Mouse (Mus musculus): ENCODE results near the gene Akr1b10. TPM values are rescaled to one million over a fixed set of nuclear protein-coding genes. Genes with fewer than 3 reads are reported as not detected.
"Not testable (repeated sequence)": the region's sequence is repeated elsewhere in the genome, so short reads cannot be mapped to it uniquely, and the experiment has no call there.

Gene Akr1b10
- polyA plus RNA-seq, 1 experiment from 2014 or later, result 5.5 TPM

- Histone ChIP-seq H3K9me3 (replicated peaks; ENCODE audit: control insufficient read depth, low read length) (no peaks in the 10 kb centered on the region), H3K4me2 (ENCODE audit: low read depth, low read length) (no peak overlapping the region), H3K27me3 (ENCODE audit: control insufficient read depth, insufficient read depth, low read depth, low read length) (no peaks in the 10 kb centered on the region), H3K4me1 (ENCODE audit: control insufficient read depth, low read depth, low read length) (no peaks in the 10 kb centered on the region), H3K4me3 (ENCODE audit: low read depth, low read length) (no peak overlapping the region), H3K9ac (ENCODE audit: low read depth, low read length) (no peak overlapping the region), H3K27ac (ENCODE audit: low read length) (no peak overlapping the region), H3K36me3 (ENCODE audit: control insufficient read depth, insufficient read depth) (no peaks in the 10 kb centered on the region)
- 67% methylated on average over 6 of the region's 6 CpGs for WGBS (ENCODE audit: insufficient replicate concordance)
- ATAC-seq (ENCODE audit: low read depth), result no peak
These were observed 14.4 kb downstream of the Akr1b10 start for GRCm38 (mm10) chr6:34398431-34398830.

- H3K4me3 ChIP-seq (ENCODE audit: low read depth, low read length), result no peak overlapping the region
- WGBS (ENCODE audit: insufficient replicate concordance), result 73% methylated on average over 13 of the region's 13 CpGs
- H3K9ac ChIP-seq (ENCODE audit: low read depth, low read length), result no peak overlapping the region
- H3K9me3 ChIP-seq (replicated peaks; ENCODE audit: control insufficient read depth, low read length), result no peaks in the 10 kb centered on the region
- H3K4me2 ChIP-seq (ENCODE audit: low read depth, low read length), result no peak overlapping the region
- H3K27me3 ChIP-seq (ENCODE audit: control insufficient read depth, insufficient read depth, low read depth, low read length), result no peaks in the 10 kb centered on the region
- H3K27ac ChIP-seq (ENCODE audit: low read length), result no peak overlapping the region
- no peaks in the 10 kb centered on the region for H3K36me3 ChIP-seq (ENCODE audit: control insufficient read depth, insufficient read depth)
- H3K4me1 ChIP-seq (ENCODE audit: control insufficient read depth, low read depth, low read length), result no peaks in the 10 kb centered on the region
- ATAC-seq (ENCODE audit: low read depth), result no peak
These were observed 15.7 kb downstream of the Akr1b10 start for GRCm38 (mm10) chr6:34399606-34400220.

- Histone ChIP-seq H3K36me3 (ENCODE audit: control insufficient read depth, insufficient read depth) (no peaks in the 10 kb centered on the region), H3K27me3 (ENCODE audit: control insufficient read depth, insufficient read depth, low read depth, low read length) (no peaks in the 10 kb centered on the region), H3K4me3 (ENCODE audit: low read depth, low read length) (no peak overlapping the region), H3K9me3 (replicated peaks; ENCODE audit: control insufficient read depth, low read length) (no peaks in the 10 kb centered on the region), H3K4me2 (ENCODE audit: low read depth, low read length) (no peak overlapping the region), H3K4me1 (ENCODE audit: control insufficient read depth, low read depth, low read length) (no peaks in the 10 kb centered on the region), H3K27ac (ENCODE audit: low read length) (no peak overlapping the region), H3K9ac (ENCODE audit: low read depth, low read length) (no peak overlapping the region)
- no peak for ATAC-seq (ENCODE audit: low read depth)
- WGBS (ENCODE audit: insufficient replicate concordance), result 54% methylated on average over 2 of the region's 2 CpGs
These were observed 16.7 kb downstream of the Akr1b10 start for GRCm38 (mm10) chr6:34400696-34401095.

- 73% methylated on average over 4 of the region's 4 CpGs for WGBS (ENCODE audit: insufficient replicate concordance)
- Histone ChIP-seq H3K36me3 (ENCODE audit: control insufficient read depth, insufficient read depth) (no peaks in the 10 kb centered on the region), H3K4me2 (ENCODE audit: low read depth, low read length) (no peak overlapping the region), H3K27me3 (ENCODE audit: control insufficient read depth, insufficient read depth, low read depth, low read length) (no peaks in the 10 kb centered on the region), H3K9me3 (replicated peaks; ENCODE audit: control insufficient read depth, low read length) (no peaks in the 10 kb centered on the region), H3K27ac (ENCODE audit: low read length) (no peak overlapping the region), H3K4me3 (ENCODE audit: low read depth, low read length) (no peak overlapping the region), H3K4me1 (ENCODE audit: control insufficient read depth, low read depth, low read length) (no peaks in the 10 kb centered on the region), H3K9ac (ENCODE audit: low read depth, low read length) (no peak overlapping the region)
- no peak for ATAC-seq (ENCODE audit: low read depth)
These were observed 22.7 kb downstream of the Akr1b10 start for GRCm38 (mm10) chr6:34406746-34407145.

GRCm38 (mm10) chr6:34407403-34407802 is 23.4 kb downstream of the Akr1b10 start:
- Histone ChIP-seq H3K27me3 (ENCODE audit: control insufficient read depth, insufficient read depth, low read depth, low read length) (no peaks in the 10 kb centered on the region), H3K9ac (ENCODE audit: low read depth, low read length) (no peak overlapping the region), H3K36me3 (ENCODE audit: control insufficient read depth, insufficient read depth) (no peaks in the 10 kb centered on the region), H3K27ac (ENCODE audit: low read length) (no peak overlapping the region), H3K4me3 (ENCODE audit: low read depth, low read length) (no peak overlapping the region), H3K4me1 (ENCODE audit: control insufficient read depth, low read depth, low read length) (no peaks in the 10 kb centered on the region; the same call in none of the 2 replicates), H3K9me3 (replicated peaks; ENCODE audit: control insufficient read depth, low read length) (no peaks in the 10 kb centered on the region), H3K4me2 (ENCODE audit: low read depth, low read length) (no peak overlapping the region)
- no peak for ATAC-seq (ENCODE audit: low read depth)
- WGBS (ENCODE audit: insufficient replicate concordance), result 71% methylated on average over 10 of the region's 10 CpGs

- peak; percentile 65 for ATAC-seq (ENCODE audit: low read depth)
- Histone ChIP-seq H3K4me3 (ENCODE audit: low read depth, low read length) (no peak within 1 kb of the TSS), H3K4me1 (ENCODE audit: control insufficient read depth, low read depth, low read length) (no peaks in the 10 kb centered on the region; the same call in none of the 2 replicates), H3K36me3 (ENCODE audit: control insufficient read depth, insufficient read depth) (no peaks in the 10 kb centered on the region), H3K27me3 (ENCODE audit: control insufficient read depth, insufficient read depth, low read depth, low read length) (no peaks in the 10 kb centered on the region), H3K4me2 (ENCODE audit: low read depth, low read length) (no peak within 1 kb of the TSS), H3K27ac (ENCODE audit: low read length) (no peak within 1 kb of the TSS), H3K9me3 (replicated peaks; ENCODE audit: control insufficient read depth, low read length) (no peaks in the 10 kb centered on the region), H3K9ac (ENCODE audit: low read depth, low read length) (no peak within 1 kb of the TSS)
- 44% methylated on average over 6 of the region's 6 CpGs for WGBS (ENCODE audit: insufficient replicate concordance)
These were observed 28.0 kb downstream of the Akr1b10 start, which contains the start of gene Akr1b7 for GRCm38 (mm10) chr6:34412023-34412422. Akr1b7 (plus strand) TSS chr6:34412334.

GRCm38 (mm10) chr6:34412688-34413087 is 28.7 kb downstream of the Akr1b10 start:
- no peak overlapping the region for H3K4me3 ChIP-seq (ENCODE audit: low read depth, low read length)
- WGBS (ENCODE audit: insufficient replicate concordance), result 54% methylated on average over 1 of the region's 1 CpGs
- H3K36me3 ChIP-seq (ENCODE audit: control insufficient read depth, insufficient read depth), result no peaks in the 10 kb centered on the region
- H3K27ac ChIP-seq (ENCODE audit: low read length), result no peak overlapping the region
- no peaks in the 10 kb centered on the region for H3K9me3 ChIP-seq (replicated peaks; ENCODE audit: control insufficient read depth, low read length)
- no peak overlapping the region for H3K4me2 ChIP-seq (ENCODE audit: low read depth, low read length)
- H3K9ac ChIP-seq (ENCODE audit: low read depth, low read length), result no peak overlapping the region
- ATAC-seq (ENCODE audit: low read depth), result 0 out of 2 replicates have a peak, but pooled peaks have one; percentile 9
- H3K4me1 ChIP-seq (ENCODE audit: control insufficient read depth, low read depth, low read length), result no peaks in the 10 kb centered on the region; the same call in none of the 2 replicates
- no peaks in the 10 kb centered on the region for H3K27me3 ChIP-seq (ENCODE audit: control insufficient read depth, insufficient read depth, low read depth, low read length)

- not testable (repeated sequence) for ATAC-seq (ENCODE audit: low read depth); H3K9ac ChIP-seq (ENCODE audit: low read depth, low read length); H3K4me1 ChIP-seq (ENCODE audit: control insufficient read depth, low read depth, low read length); H3K27me3 ChIP-seq (ENCODE audit: control insufficient read depth, insufficient read depth, low read depth, low read length); H3K4me3 ChIP-seq (ENCODE audit: low read depth, low read length); H3K27ac ChIP-seq (ENCODE audit: low read length); H3K36me3 ChIP-seq (ENCODE audit: control insufficient read depth, insufficient read depth); H3K9me3 ChIP-seq (replicated peaks; ENCODE audit: control insufficient read depth, low read length); H3K4me2 ChIP-seq (ENCODE audit: low read depth, low read length)
- WGBS (ENCODE audit: insufficient replicate concordance), result 25% methylated on average over 1 of the region's 1 CpGs
These were observed 29.4 kb downstream of the Akr1b10 start for GRCm38 (mm10) chr6:34413386-34413785.

GRCm38 (mm10) chr6:34416521-34416920 is 32.5 kb downstream of the Akr1b10 start:
- Histone ChIP-seq H3K4me3 (ENCODE audit: low read depth, low read length) (no peak overlapping the region), H3K27ac (ENCODE audit: low read length) (no peak overlapping the region), H3K4me1 (ENCODE audit: control insufficient read depth, low read depth, low read length) (no peaks in the 10 kb centered on the region; the same call in none of the 2 replicates), H3K4me2 (ENCODE audit: low read depth, low read length) (no peak overlapping the region), H3K36me3 (ENCODE audit: control insufficient read depth, insufficient read depth) (no peaks in the 10 kb centered on the region), H3K9me3 (replicated peaks; ENCODE audit: control insufficient read depth, low read length) (no peaks in the 10 kb centered on the region), H3K27me3 (ENCODE audit: control insufficient read depth, insufficient read depth, low read depth, low read length) (no peaks in the 10 kb centered on the region), H3K9ac (ENCODE audit: low read depth, low read length) (no peak overlapping the region)
- no peak for ATAC-seq (ENCODE audit: low read depth)
- 74% methylated on average over 2 of the region's 2 CpGs for whole genome bisulfite sequencing (ENCODE audit: insufficient replicate concordance)

All from liver, embryonic 16.5 days (tissue).